In genomic region chr11:20576046-20576635, GRCm38 (mm10) we compare ENCODE assay signal across 14 mouse cellular contexts. TPM values are rescaled to one million over a fixed set of nuclear protein-coding genes. Genes with fewer than 3 reads are reported as not detected.
DNase-seq lines count a peak whose midpoint lies in the region; ATAC-seq and TF ChIP-seq lines count a peak whose summit lies in the region.
"Had no signal": no experiment of that assay in that cellular context is flagged by ENCODE, and none has a peak within 500 bp of the region (broad histone marks: within the 10 kb centered on the region; RNA-seq: fewer than 3 reads in every experiment).

No protein-coding gene starts in this region.

- no peak for DNase-seq in heart, embryonic 10.5 days (ENCODE audit: low spot score)
- no peak for DNase-seq in heart, postnatal 4 days
- peak; percentile 65 for DNase-seq in kidney, postnatal 0 days (ENCODE audit: low spot score)
- no peak for DNase-seq in kidney, adult 11 months
- DNase-seq in ovary, adult 18-20 months (ENCODE audit: low spot score): no peak
- DNase-seq in left cerebral cortex, postnatal 25 days (ENCODE audit: low spot score in 2 of 2): no peak
- DNase-seq: adrenal gland, postnatal 10 days; heart, postnatal 10 days; kidney, adult 9 months had no signal

- H3K27ac ChIP-seq in heart, embryonic 10.5 days: 0 out of 2 replicates have a peak overlapping the region, but pooled peaks have one; percentile 1
- H3K27ac ChIP-seq in kidney, postnatal 0 days: no peak overlapping the region
- H3K27ac ChIP-seq in embryonic facial prominence, embryonic 12.5 days: peak overlapping the region; percentile 78
- H3K27ac ChIP-seq in limb, embryonic 15.5 days: peak overlapping the region; percentile 59
- H3K27ac ChIP-seq: left cerebral cortex, adult 2 months had no signal

- no peak for TF ChIP-seq CTCF in kidney, postnatal 0 days (IDR thresholded peaks at IDR 0.05; ENCODE audit: low read depth)

- no peak overlapping the region for H3K4me3 ChIP-seq in heart, embryonic 10.5 days
- H3K4me3 ChIP-seq in kidney, postnatal 0 days (replicated peaks; ENCODE audit: low read depth, low read length): no peak overlapping the region
- H3K4me3 ChIP-seq in embryonic facial prominence, embryonic 12.5 days: no peak overlapping the region
- H3K4me3 ChIP-seq in limb, embryonic 15.5 days: no peak overlapping the region
- H3K4me3 ChIP-seq: erythroblast, embryonic 14.5 days; left cerebral cortex, adult 2 months had no signal

- intact Hi-C loops in left cerebral cortex, postnatal 25 days (cut with DNase I): no loop called here

- no peak overlapping the region for H3K9ac ChIP-seq in kidney, postnatal 0 days (ENCODE audit: low read depth, low read length)
- H3K9ac ChIP-seq in embryonic facial prominence, embryonic 12.5 days: no peak overlapping the region
- no peak overlapping the region for H3K9ac ChIP-seq in limb, embryonic 15.5 days

- 49% methylated on average over 8 of the region's 8 CpGs for whole genome bisulfite sequencing in heart, embryonic 10.5 days
- WGBS in kidney, postnatal 0 days: 22% methylated on average over 8 of the region's 8 CpGs
- WGBS in embryonic facial prominence, embryonic 12.5 days: 25% methylated on average over 8 of the region's 8 CpGs
- 14% methylated on average over 8 of the region's 8 CpGs for WGBS in limb, embryonic 15.5 days

- no peak for ATAC-seq in kidney, postnatal 0 days (replicated peaks; ENCODE audit: low FRiP score, low read depth)
- no peak for ATAC-seq in embryonic facial prominence, embryonic 12.5 days (ENCODE audit: insufficient number of reproducible peaks, insufficient read depth, low FRiP score, low TSS enrichment)
- no peak for ATAC-seq in limb, embryonic 15.5 days (ENCODE audit: insufficient number of reproducible peaks, low FRiP score, low TSS enrichment, low read depth)
- ATAC-seq: Patski had no signal

- no peaks in the 10 kb centered on the region; the same call in 1 of the 2 replicates for H3K36me3 ChIP-seq in heart, embryonic 10.5 days
- H3K36me3 ChIP-seq in kidney, postnatal 0 days (ENCODE audit: insufficient read depth, low read length): no peaks in the 10 kb centered on the region
- H3K36me3 ChIP-seq in embryonic facial prominence, embryonic 12.5 days: no peaks in the 10 kb centered on the region
- no peaks in the 10 kb centered on the region for H3K36me3 ChIP-seq in limb, embryonic 15.5 days

- no peak overlapping the region for H3K4me2 ChIP-seq in kidney, postnatal 0 days (ENCODE audit: low read length)
- H3K4me2 ChIP-seq in embryonic facial prominence, embryonic 12.5 days (replicated peaks): no peak overlapping the region
- H3K4me2 ChIP-seq in limb, embryonic 15.5 days: no peak overlapping the region

- H3K27me3 ChIP-seq in heart, embryonic 10.5 days (ENCODE audit: insufficient read depth, poor library complexity, severe bottlenecking): no peaks in the 10 kb centered on the region
- no peaks in the 10 kb centered on the region for H3K27me3 ChIP-seq in kidney, postnatal 0 days (ENCODE audit: insufficient read depth, low read length)
- H3K27me3 ChIP-seq in embryonic facial prominence, embryonic 12.5 days: no peaks in the 10 kb centered on the region
- H3K27me3 ChIP-seq in limb, embryonic 15.5 days: no peaks in the 10 kb centered on the region
- H3K27me3 ChIP-seq: Patski had no signal

- H3K9me3 ChIP-seq in heart, embryonic 10.5 days: no peaks in the 10 kb centered on the region
- H3K9me3 ChIP-seq in kidney, postnatal 0 days (replicated peaks; ENCODE audit: low read length): no peaks in the 10 kb centered on the region
- H3K9me3 ChIP-seq in embryonic facial prominence, embryonic 12.5 days: no peaks in the 10 kb centered on the region
- no peaks in the 10 kb centered on the region for H3K9me3 ChIP-seq in limb, embryonic 15.5 days

- peaks cover 31% of the 10 kb centered on the region for H3K4me1 ChIP-seq in heart, embryonic 10.5 days
- H3K4me1 ChIP-seq in kidney, postnatal 0 days (replicated peaks; ENCODE audit: insufficient read depth, low read length): peaks cover 9% of the 10 kb centered on the region; the same call in 1 of the 2 replicates
- H3K4me1 ChIP-seq in embryonic facial prominence, embryonic 12.5 days: peaks cover 10% of the 10 kb centered on the region; the same call in 1 of the 2 replicates
- H3K4me1 ChIP-seq in limb, embryonic 15.5 days: peaks cover 12% of the 10 kb centered on the region

RNA-seq across cellular contexts. Expression of gene Sertad2, which starts 33.1 kb away (rescaled TPM):
- polyA plus RNA-seq in heart, embryonic 10.5 days (2016; fragmentation: Nextera tagmentation; extraction: Ambion mirVana): 33.7 and 34.1 TPM in 2 replicates
- 10 to 100 TPM; 26.1 to 28.7 TPM for total RNA-seq in heart, postnatal 4 days (2021)
- polyA plus RNA-seq in kidney, postnatal 0 days (2015; fragmentation: Nextera tagmentation; extraction: Ambion mirVana): 36.0 and 40.9 TPM in 2 replicates
- 41.9 and 43.3 TPM in 2 replicates for polyA plus RNA-seq in embryonic facial prominence, embryonic 12.5 days (2016; fragmentation: Nextera tagmentation; extraction: Ambion mirVana)
- polyA plus RNA-seq in limb, embryonic 15.5 days (2015; fragmentation: Nextera tagmentation; extraction: Ambion mirVana): 46.5 and 54.3 TPM in 2 replicates
- total RNA-seq in left cerebral cortex, postnatal 25 days (2021): 10 to 100 TPM; 19.2 to 26.7 TPM
